Mouse (Mus musculus): ENCODE measurements around the gene Gm11627. TPM values are rescaled to one million over a fixed set of nuclear protein-coding genes. Genes with fewer than 3 reads are reported as not detected.
A peak's percentile ranks its signal among the peaks of the same experiment; 100 is the strongest.
"Not testable (repeated sequence)": the region's sequence is repeated elsewhere in the genome, so short reads cannot be mapped to it uniquely, and the experiment has no call there.

The Gm11627 gene
- polyA plus RNA-seq, 1 experiment from 2014 or later: 5.3 TPM

DNA sequence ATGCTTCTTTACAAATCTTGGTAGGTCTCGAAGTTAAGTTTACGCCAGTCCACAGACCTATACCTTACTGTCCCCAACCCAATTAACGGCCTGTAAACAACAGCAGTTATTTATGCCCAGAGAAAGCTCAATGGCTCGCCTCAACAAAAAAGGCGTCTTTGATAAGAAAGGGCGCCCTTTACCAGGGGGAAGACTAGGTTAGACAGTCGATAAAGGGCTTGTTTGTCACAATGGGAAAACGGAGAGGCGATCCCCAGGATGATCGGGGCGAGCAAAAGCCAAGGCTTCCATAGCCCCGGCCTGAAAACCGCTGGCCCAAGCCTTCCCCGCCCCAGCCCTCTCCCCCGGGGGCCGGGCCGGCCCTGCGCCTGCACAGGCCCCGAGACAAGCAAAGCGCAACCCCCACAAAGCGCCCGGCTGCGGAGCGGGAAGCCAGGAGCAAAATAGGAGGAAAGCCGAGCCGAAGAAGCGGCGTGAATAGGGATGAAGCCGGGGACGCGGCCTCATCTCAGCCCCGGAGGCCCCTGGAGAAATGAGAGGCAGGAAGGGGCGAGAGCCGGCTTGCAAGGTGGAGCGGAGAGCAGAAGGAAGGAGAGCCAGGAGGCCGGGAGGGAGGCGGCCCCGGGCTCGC, 23.7 kb downstream of the Gm11627 start:
- Histone ChIP-seq H3K9me3 (no peaks in the 10 kb centered on the region), H3K9ac (replicated peaks) (peak overlapping the region; percentile 98), H3K36me3 (no peaks in the 10 kb centered on the region), H3K4me3 (replicated peaks) (peak overlapping the region; percentile 98), H3K4me1 (replicated peaks) (peaks cover 35% of the 10 kb centered on the region), H3K27ac (peak overlapping the region; percentile 99), H3K4me2 (replicated peaks) (peak overlapping the region; percentile 78), H3K27me3 (no peaks in the 10 kb centered on the region)
- ATAC-seq: peak; percentile 79
- WGBS: 0% methylated on average over 39 of the region's 39 CpGs

DNA sequence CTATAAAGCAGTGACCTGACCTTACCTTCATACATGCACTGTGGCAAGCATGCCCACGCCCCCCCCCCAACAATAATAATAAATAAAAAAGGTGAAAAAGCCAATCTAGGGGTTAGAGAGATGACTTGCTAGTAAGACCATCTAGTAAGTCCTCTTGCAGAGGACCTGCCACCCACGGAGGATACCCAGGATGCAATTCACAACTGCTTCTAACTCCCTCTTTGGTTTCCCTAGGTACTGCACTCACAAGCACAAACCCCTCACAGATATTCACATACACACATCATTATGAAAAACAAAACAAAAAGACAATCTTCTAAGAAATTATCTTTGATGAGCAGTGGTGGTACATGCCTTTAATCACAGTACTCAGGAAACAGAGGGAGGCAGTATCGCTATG, 27.2 kb downstream of the Gm11627 start:
- Histone ChIP-seq H3K36me3 (0 out of 2 replicates have a peak, but pooled peaks cover 10% of the 10 kb centered on the region), H3K4me1 (replicated peaks) (peaks cover 38% of the 10 kb centered on the region), H3K27ac (no peak overlapping the region), H3K9me3 (no peaks in the 10 kb centered on the region), H3K4me2 (replicated peaks) (no peak overlapping the region), H3K9ac (replicated peaks) (no peak overlapping the region), H3K27me3 (no peaks in the 10 kb centered on the region), H3K4me3 (replicated peaks) (no peak overlapping the region)
- ATAC-seq: no peak
- WGBS: 85% methylated on average over 3 of the region's 3 CpGs

DNA sequence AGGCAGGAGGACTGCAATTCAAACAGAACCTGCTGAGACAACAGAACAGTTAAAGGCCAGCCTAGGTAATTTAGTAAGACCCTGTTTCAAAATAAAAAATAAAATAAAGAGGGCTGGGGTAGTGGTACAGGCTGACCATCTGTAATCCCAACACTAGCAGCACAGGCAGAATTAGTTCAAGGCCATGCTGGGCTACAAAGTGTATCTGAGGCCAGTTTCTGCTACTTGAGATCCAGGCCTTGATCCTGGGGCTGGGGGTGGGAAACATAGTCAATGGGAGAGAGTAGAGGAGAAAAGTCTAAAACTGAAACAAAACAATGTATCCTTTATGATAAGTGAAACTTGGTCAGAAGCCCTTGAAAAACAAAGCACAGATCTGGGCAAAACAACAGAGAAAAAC, 28.1 kb downstream of the Gm11627 start:
- H3K27ac ChIP-seq: no peak overlapping the region
- no peaks in the 10 kb centered on the region for H3K9me3 ChIP-seq
- H3K4me2 ChIP-seq (replicated peaks): no peak overlapping the region
- no peak overlapping the region for H3K4me3 ChIP-seq (replicated peaks)
- ATAC-seq: no peak
- H3K27me3 ChIP-seq: no peaks in the 10 kb centered on the region
- 0 out of 2 replicates have a peak, but pooled peaks cover 10% of the 10 kb centered on the region for H3K36me3 ChIP-seq
- peaks cover 34% of the 10 kb centered on the region for H3K4me1 ChIP-seq (replicated peaks)
- H3K9ac ChIP-seq (replicated peaks): no peak overlapping the region

DNA sequence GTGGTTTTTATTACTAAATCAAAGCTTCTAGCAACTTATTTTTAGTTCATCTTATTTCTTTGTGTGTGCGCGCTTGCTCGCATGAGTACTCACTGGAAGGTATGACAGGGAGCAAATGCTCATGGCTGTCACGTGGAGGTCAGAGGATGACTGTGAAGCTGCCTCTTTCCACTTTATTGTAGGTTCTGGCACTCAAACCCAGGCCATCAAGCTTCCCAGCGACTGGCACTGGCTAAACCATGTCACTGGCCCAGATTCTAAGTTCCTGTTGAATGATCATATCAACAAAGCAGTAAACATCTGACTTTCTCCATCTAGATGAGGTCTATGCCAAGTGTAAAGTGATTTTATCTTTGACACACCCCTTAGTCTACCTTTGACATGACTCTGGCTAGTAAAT, 37.8 kb downstream of the Gm11627 start:
- H3K4me1 ChIP-seq (replicated peaks): 0 out of 2 replicates have a peak, but pooled peaks cover 4% of the 10 kb centered on the region
- no peak overlapping the region for H3K9ac ChIP-seq (replicated peaks)
- H3K27me3 ChIP-seq: no peaks in the 10 kb centered on the region
- no peaks in the 10 kb centered on the region for H3K9me3 ChIP-seq
- H3K4me2 ChIP-seq (replicated peaks): no peak overlapping the region
- H3K36me3 ChIP-seq: peaks cover 13% of the 10 kb centered on the region
- H3K27ac ChIP-seq: no peak overlapping the region
- no peak for ATAC-seq
- 94% methylated on average over 5 of the region's 5 CpGs for WGBS
- no peak overlapping the region for H3K4me3 ChIP-seq (replicated peaks)

DNA sequence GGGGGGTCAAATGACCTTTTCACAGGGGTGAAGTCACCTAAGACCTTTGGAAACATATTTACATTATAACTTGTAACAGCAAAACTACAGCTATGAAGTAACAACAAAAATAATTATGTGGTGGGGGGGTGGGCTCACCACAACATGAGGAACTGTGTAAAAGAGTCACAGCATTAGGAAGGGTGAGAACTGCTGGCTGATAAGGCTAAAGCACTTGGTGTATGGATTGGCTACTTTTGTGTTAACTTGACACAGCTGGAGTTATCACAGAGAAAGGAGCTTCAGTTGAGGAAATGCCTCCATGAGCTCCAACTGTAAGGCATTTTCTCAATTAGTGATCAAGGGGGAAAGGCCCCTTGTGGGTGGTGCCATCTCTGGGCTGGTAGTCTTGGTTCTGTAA, 39.0 kb downstream of the Gm11627 start:
- H3K4me2 ChIP-seq (replicated peaks); H3K9me3 ChIP-seq; H3K27ac ChIP-seq; H3K9ac ChIP-seq (replicated peaks); H3K27me3 ChIP-seq; H3K4me3 ChIP-seq (replicated peaks); ATAC-seq; H3K4me1 ChIP-seq (replicated peaks): not testable (repeated sequence)
- H3K36me3 ChIP-seq: peaks cover 13% of the 10 kb centered on the region

DNA sequence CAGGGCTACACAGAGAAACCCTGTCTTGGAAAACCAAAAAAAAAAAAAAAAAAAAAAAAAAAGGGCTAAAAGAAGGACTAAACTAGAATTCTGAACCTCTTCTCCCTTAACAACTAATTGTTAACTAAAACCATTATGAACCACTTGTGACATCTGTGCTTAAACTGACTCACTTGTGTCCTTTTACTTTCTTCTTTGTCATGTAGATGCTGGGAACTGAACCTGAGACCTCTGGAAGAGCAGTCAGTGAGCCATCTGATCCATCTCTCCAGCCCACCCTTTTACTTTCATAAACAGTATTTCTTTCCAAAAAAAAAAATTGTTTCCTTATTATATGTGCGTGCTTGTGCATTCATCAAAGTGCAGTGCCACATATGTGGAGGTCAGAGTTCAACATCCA, 39.6 kb downstream of the Gm11627 start:
- no peak for ATAC-seq
- Histone ChIP-seq H3K27me3 (no peaks in the 10 kb centered on the region), H3K36me3 (peaks cover 13% of the 10 kb centered on the region), H3K27ac (no peak overlapping the region), H3K9me3 (no peaks in the 10 kb centered on the region), H3K4me1 (replicated peaks) (no peaks in the 10 kb centered on the region), H3K4me2 (replicated peaks) (no peak overlapping the region), H3K4me3 (replicated peaks) (no peak overlapping the region), H3K9ac (replicated peaks) (no peak overlapping the region)
- 80% methylated on average over 1 of the region's 1 CpGs for WGBS

DNA sequence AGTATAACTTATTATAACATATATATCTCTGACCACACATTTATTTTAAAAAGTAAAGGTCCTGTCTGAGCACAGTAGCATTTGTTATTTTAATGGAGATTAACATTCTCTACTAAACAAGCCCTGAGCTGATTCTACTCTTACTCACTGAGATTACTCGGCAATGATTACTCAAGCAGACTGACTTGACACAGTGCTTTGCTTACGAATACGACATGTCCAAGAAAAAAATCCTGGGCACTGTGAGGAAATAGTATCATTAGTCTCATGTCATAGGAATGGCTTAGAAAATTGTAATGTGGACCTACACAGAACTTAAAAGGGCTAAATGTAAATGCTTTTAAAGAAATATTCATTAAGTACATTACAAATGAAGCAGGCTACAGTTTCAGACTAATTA, 43.1 kb downstream of the Gm11627 start:
- no peak overlapping the region for H3K4me3 ChIP-seq (replicated peaks)
- no peaks in the 10 kb centered on the region for H3K27me3 ChIP-seq
- peaks cover 13% of the 10 kb centered on the region for H3K36me3 ChIP-seq
- no peak overlapping the region for H3K4me2 ChIP-seq (replicated peaks)
- WGBS: 54% methylated on average over 3 of the region's 3 CpGs
- H3K4me1 ChIP-seq (replicated peaks): no peaks in the 10 kb centered on the region
- H3K27ac ChIP-seq: no peak overlapping the region
- no peak for ATAC-seq
- H3K9ac ChIP-seq (replicated peaks): no peak overlapping the region
- H3K9me3 ChIP-seq: no peaks in the 10 kb centered on the region

DNA sequence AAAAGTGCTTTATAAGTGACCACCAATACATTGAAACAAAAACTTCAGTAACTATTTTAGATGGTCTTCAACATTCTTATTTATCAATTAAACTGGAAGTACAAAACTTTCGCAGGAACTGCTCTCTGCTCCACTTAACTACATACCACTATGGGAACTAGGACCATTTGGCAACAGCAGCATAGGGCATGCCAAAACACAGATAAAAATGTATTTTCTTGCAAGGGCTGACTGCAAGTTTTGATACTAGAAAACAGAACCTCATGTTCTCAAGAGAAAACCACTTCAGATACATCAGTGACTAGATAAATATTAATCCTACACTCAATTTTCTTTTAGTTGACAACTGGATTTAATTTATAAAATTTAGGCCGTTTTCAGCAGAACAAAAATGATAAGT, 45.2 kb downstream of the Gm11627 start:
- Histone ChIP-seq H3K4me2 (replicated peaks) (no peak overlapping the region), H3K36me3 (peaks cover 12% of the 10 kb centered on the region), H3K4me3 (replicated peaks) (no peak overlapping the region), H3K9me3 (no peaks in the 10 kb centered on the region), H3K9ac (replicated peaks) (no peak overlapping the region), H3K27me3 (no peaks in the 10 kb centered on the region), H3K27ac (no peak overlapping the region), H3K4me1 (replicated peaks) (peaks cover under 1% of the 10 kb centered on the region; the same call in 1 of the 2 replicates)
- ATAC-seq: no peak
- WGBS: 93% methylated on average over 2 of the region's 2 CpGs

DNA sequence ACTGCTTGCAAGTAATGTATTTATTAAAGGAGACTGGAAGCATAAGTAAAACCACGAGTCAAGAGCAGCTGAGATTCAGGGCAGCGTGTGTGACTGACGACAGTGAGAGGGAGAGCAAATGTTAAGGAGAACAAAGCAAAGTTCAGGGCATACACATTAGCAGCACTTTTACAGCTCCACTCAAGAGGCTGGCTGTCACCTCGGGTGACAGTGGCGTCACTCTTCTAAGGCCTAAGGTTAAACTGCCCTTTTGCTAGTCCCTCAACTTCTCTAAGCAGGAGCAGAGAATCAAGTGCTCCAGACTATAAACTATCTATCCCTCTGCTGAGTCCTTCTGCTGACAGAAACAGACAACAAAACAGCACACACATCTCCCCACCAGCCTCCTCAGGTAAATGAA, 47.8 kb downstream of the Gm11627 start:
- H3K9ac ChIP-seq (replicated peaks): no peak overlapping the region
- H3K4me2 ChIP-seq (replicated peaks): no peak overlapping the region
- H3K9me3 ChIP-seq: no peaks in the 10 kb centered on the region
- peaks cover 5% of the 10 kb centered on the region; the same call in 1 of the 2 replicates for H3K36me3 ChIP-seq
- WGBS: 57% methylated on average over 5 of the region's 5 CpGs
- no peak overlapping the region for H3K4me3 ChIP-seq (replicated peaks)
- H3K27ac ChIP-seq: peak overlapping the region; percentile 14; the same call in 1 of the 2 replicates
- H3K27me3 ChIP-seq: no peaks in the 10 kb centered on the region
- no peak for ATAC-seq
- H3K4me1 ChIP-seq (replicated peaks): peaks cover 5% of the 10 kb centered on the region

Other genes with a start within 250 kb of the Gm11627 start
- gene Slc4a1, start 213.3 kb downstream of the Gm11627 start, polyA plus RNA-seq (2015; fragmentation: Nextera tagmentation; extraction: Ambion mirVana): 4.3 and 4.8 TPM in 2 replicates
- gene Rundc3a, start 186.1 kb downstream of the Gm11627 start, polyA plus RNA-seq (2015; fragmentation: Nextera tagmentation; extraction: Ambion mirVana): 131 and 153 TPM in 2 replicates
- 141 and 154 TPM in 2 replicates for gene Slc25a39, start 171.5 kb downstream of the Gm11627 start, polyA plus RNA-seq (2015; fragmentation: Nextera tagmentation; extraction: Ambion mirVana)
- gene Grn, start 149.1 kb downstream of the Gm11627 start, polyA plus RNA-seq (2015; fragmentation: Nextera tagmentation; extraction: Ambion mirVana): 57.4 and 61.8 TPM in 2 replicates
- 10.9 and 18.4 TPM in 2 replicates for gene Fam171a2, start 131.8 kb downstream of the Gm11627 start, polyA plus RNA-seq (2015; fragmentation: Nextera tagmentation; extraction: Ambion mirVana)
- 4.9 and 6.0 TPM in 2 replicates for gene Itga2b, start 109.3 kb downstream of the Gm11627 start, polyA plus RNA-seq (2015; fragmentation: Nextera tagmentation; extraction: Ambion mirVana)
- 84.5 and 87.6 TPM in 2 replicates for gene Gpatch8, start 23.1 kb downstream of the Gm11627 start, polyA plus RNA-seq (2015; fragmentation: Nextera tagmentation; extraction: Ambion mirVana)
- 10.8 and 13.2 TPM in 2 replicates for gene Fzd2, start 24.9 kb upstream of the Gm11627 start, polyA plus RNA-seq (2015; fragmentation: Nextera tagmentation; extraction: Ambion mirVana)
- gene Meioc, start 84.3 kb upstream of the Gm11627 start, polyA plus RNA-seq (2015; fragmentation: Nextera tagmentation; extraction: Ambion mirVana): 0.04 and 0.05 TPM in 2 replicates
- 41.6 and 49.1 TPM in 2 replicates for gene Ccdc43, start 118.3 kb upstream of the Gm11627 start, polyA plus RNA-seq (2015; fragmentation: Nextera tagmentation; extraction: Ambion mirVana)
- 31.8 and 32.8 TPM in 2 replicates for gene Adam11, start 182.0 kb upstream of the Gm11627 start, polyA plus RNA-seq (2015; fragmentation: Nextera tagmentation; extraction: Ambion mirVana)
- gene Gjc1, start 240.2 kb upstream of the Gm11627 start, polyA plus RNA-seq (2015; fragmentation: Nextera tagmentation; extraction: Ambion mirVana): 49.6 and 53.3 TPM in 2 replicates